Mouse (Mus musculus) liver, embryonic 14.5 days (tissue): ENCODE measurements around the gene Mchr1. TPM values are rescaled to one million over a fixed set of nuclear protein-coding genes. Genes with fewer than 3 reads are reported as not detected.
A peak's percentile ranks its signal among the peaks of the same experiment; 100 is the strongest.

Experiments used
- ATAC-seq: fragments of 200-750 bp; cut with Nextera tagmentation; 2 replicates; pipeline ENCODE4 v1.8.0; 2017; ENCODE audit warnings: moderate number of reproducible peaks, mild to moderate bottlenecking, moderate library complexity; ENCODE audit not compliant: insufficient read depth
- DNase-seq, 3 experiments: peaks; one replicate each; pipeline ENCODE4 v3.0.0-alpha.2; 2012 to 2013; ENCODE audit warnings: low read depth in 3 of 3, low spot score in 3 of 3
- H3K27ac ChIP-seq: fragments of 300-500 bp; sonication (generic); 2 replicates; pipeline ENCODE4 v1.5.1; 2014; ENCODE audit warnings: moderate library complexity, mild to moderate bottlenecking, control low read depth, inconsistent platforms
- H3K27me3 ChIP-seq: fragments of 300-500 bp; sonication (generic); 2 replicates; pipeline ENCODE4 v1.6.1; 2014; ENCODE audit warnings: mild to moderate bottlenecking, low read length, moderate library complexity; ENCODE audit not compliant: control insufficient read depth, insufficient read depth
- H3K36me3 ChIP-seq: fragments of 300-500 bp; sonication (generic); replicated peaks from 2 replicates; pipeline ENCODE4 v1.6.1; 2014; ENCODE audit warnings: low read depth; ENCODE audit not compliant: control insufficient read depth, insufficient read depth
- H3K4me1 ChIP-seq, 2 experiments: fragments of 200-500 bp in 1 of 2; fragments of 300-500 bp in 1 of 2; sonication (generic) in 1 of 2; replicated peaks; 2 replicates each; pipeline ENCODE4 v1.6.1; 2012 to 2014; ENCODE audit warnings: antibody characterized with exemption in 1 of 2, inconsistent platforms in 1 of 2, low read length in 1 of 2; ENCODE audit not compliant: control insufficient read depth in 2 of 2, insufficient read depth in 2 of 2
- H3K4me2 ChIP-seq: fragments of 300-500 bp; sonication (generic); 2 replicates; pipeline ENCODE4 v1.6.1; 2014; ENCODE audit warnings: low read depth, mild to moderate bottlenecking, control low read depth, moderate library complexity
- H3K4me3 ChIP-seq, 2 experiments: fragments of 200-500 bp in 1 of 2; fragments of 300-500 bp in 1 of 2; sonication (generic) in 1 of 2; 2 replicates each; pipeline ENCODE4 v1.5.1; 2012 to 2014; ENCODE audit warnings: low read depth in 2 of 2, low read length in 2 of 2, mild to moderate bottlenecking in 2 of 2, control low read depth in 1 of 2, inconsistent platforms in 1 of 2, moderate library complexity in 1 of 2; ENCODE audit not compliant: insufficient read depth in 1 of 2
- H3K9ac ChIP-seq: fragments of 300-500 bp; sonication (generic); replicated peaks from 2 replicates; pipeline ENCODE4 v1.6.1; 2014; ENCODE audit warnings: mild to moderate bottlenecking, control low read depth, moderate library complexity
- H3K9me3 ChIP-seq: fragments of 300-500 bp; sonication (generic); 2 replicates; pipeline ENCODE4 v1.6.1; 2016; ENCODE audit warnings: low read length, mixed read lengths; ENCODE audit not compliant: control insufficient read depth
- CTCF ChIP-seq: IDR thresholded peaks from 2 replicates; pipeline ENCODE4 v1.5.1; 2016; ENCODE audit warnings: antibody characterized with exemption, low read depth, control low read depth
- EP300 ChIP-seq: IDR thresholded peaks from 2 replicates; pipeline ENCODE4 v1.6.1; 2016; ENCODE audit warnings: antibody characterized with exemption, low read depth
- WGBS: fragments of 180-500 bp; shearing (Covaris S2); extraction: QIAGEN DNeasy Blood & Tissue Kit; methylation state at CpG from one replicate; pipeline ENCODE4 v1.1.7; 2014; ENCODE audit not compliant: insufficient replicate concordance; 5-methylcytosine and 5-hydroxymethylcytosine counted together
- polyA plus RNA-seq, 2 experiments: library from polyadenylated mRNA; depleted of rRNA in 1 of 2; stranded (reverse) in 1 of 2; unstranded in 1 of 2; fragments of >200 nt; fragmentation: Nextera tagmentation in 1 of 2; extraction: Ambion mirVana in 1 of 2; gene quantifications; 2 replicates each; pipeline versions ENCODE4 v1.2.1 to v1.2.3; 2012 to 2014

Mchr1 gene
- not detected in 2 replicates for polyA plus RNA-seq (2012; rRNA removed)
- polyA plus RNA-seq (2014; fragmentation: Nextera tagmentation; extraction: Ambion mirVana): 0.11 TPM in 1 of 2 replicates, not detected in the other

GRCm38 (mm10) chr15:81235086-81235920 is at the start of gene Mchr1:
Gene Mchr1, plus strand, starts transcription at chr15:81235499.
- no peak within 1 kb of the TSS for H3K27ac ChIP-seq
- peak within 1 kb of the TSS in 1 of 2 experiments; percentile 4; a peak in 2 of 4 replicates for H3K4me3 ChIP-seq
- H3K9ac ChIP-seq: no peak within 1 kb of the TSS
- 4% methylated on average over 25 of the region's 25 CpGs for WGBS
- peaks cover 14% of the 10 kb centered on the region for H3K27me3 ChIP-seq
- H3K4me1 ChIP-seq: no peaks in the 10 kb centered on the region
- no peak for ATAC-seq
- no peaks in the 10 kb centered on the region for H3K9me3 ChIP-seq
- peak; percentile 32; the same call in 1 of the 2 replicates for TF ChIP-seq CTCF
- no peak for TF ChIP-seq EP300
- H3K4me2 ChIP-seq: peak within 1 kb of the TSS; percentile 48
- no peak for DNase-seq
- no peaks in the 10 kb centered on the region for H3K36me3 ChIP-seq

- no peak for ATAC-seq
- no peaks in the 10 kb centered on the region for H3K27me3 ChIP-seq
- no peak overlapping the region; the same call in 1 of the 2 replicates for H3K4me2 ChIP-seq
- no peaks in the 10 kb centered on the region for H3K9me3 ChIP-seq
- H3K27ac ChIP-seq: no peak overlapping the region
- TF ChIP-seq CTCF (no peak), EP300 (no peak)
- H3K4me3 ChIP-seq: no peak overlapping the region
- H3K4me1 ChIP-seq: peaks cover 4 to 10% of the 10 kb centered on the region in 2 experiments; a peak in 3 of 4 replicates
- no peaks in the 10 kb centered on the region for H3K36me3 ChIP-seq
- H3K9ac ChIP-seq: no peak overlapping the region
- 81% methylated on average over 2 of the region's 2 CpGs for WGBS
- DNase-seq: no peak
Observed at GRCm38 (mm10) chr15:81189061-81189460, 46.2 kb upstream of the Mchr1 start.

- 1% methylated on average over 46 of the region's 46 CpGs for WGBS
- Histone ChIP-seq H3K36me3 (no peaks in the 10 kb centered on the region), H3K27me3 (no peaks in the 10 kb centered on the region), H3K9ac (peak overlapping the region; percentile 80), H3K4me3 (peak overlapping the region; percentile 81 to 82), H3K27ac (no peak overlapping the region), H3K4me2 (peak overlapping the region; percentile 86), H3K4me1 (peaks cover 4 to 7% of the 10 kb centered on the region in 2 experiments; a peak in 3 of 4 replicates), H3K9me3 (no peaks in the 10 kb centered on the region)
- TF ChIP-seq CTCF (no peak), EP300 (no peak)
- DNase-seq (peak in 1 of 3 experiments; percentile 6), ATAC-seq (peak; percentile 13; the same call in 1 of the 2 replicates)
Observed at GRCm38 (mm10) chr15:81190011-81190629, 45.2 kb upstream of the Mchr1 start.

- H3K36me3 ChIP-seq: no peaks in the 10 kb centered on the region
- H3K27ac ChIP-seq: no peak within 1 kb of the TSS
- TF ChIP-seq CTCF (peak; percentile 16; the same call in 1 of the 2 replicates), EP300 (no peak)
- H3K4me1 ChIP-seq: peaks cover 4 to 7% of the 10 kb centered on the region in 2 experiments; a peak in 3 of 4 replicates
- H3K9ac ChIP-seq: peak within 1 kb of the TSS; percentile 80
- H3K9me3 ChIP-seq: no peaks in the 10 kb centered on the region
- under 1% methylated on average over 48 of the region's 48 CpGs for WGBS
- peak within 1 kb of the TSS; percentile 86 for H3K4me2 ChIP-seq
- peak; percentile 97 to 98 (median 98) for DNase-seq
- no peaks in the 10 kb centered on the region for H3K27me3 ChIP-seq
- ATAC-seq: peak; percentile 99
- peak within 1 kb of the TSS; percentile 81 to 82 for H3K4me3 ChIP-seq
Observed at GRCm38 (mm10) chr15:81190630-81191178, 44.6 kb upstream of the Mchr1 start, which contains the start of gene Mrtfa. Gene Mrtfa, minus strand, starts transcription at chr15:81190757.
